Mouse (Mus musculus) inflammation-experienced regulatory T-cells, adult 16 weeks (primary cell): Measurements from ENCODE around the gene Gm14435. TPM values are rescaled to one million over a fixed set of nuclear protein-coding genes. Genes with fewer than 3 reads are reported as not detected.

Experiments
- polyA plus RNA-seq: library from polyadenylated mRNA; unstranded; fragments of 100-300 nt; shearing (Covaris generic); gene quantifications from one replicate; pipeline ENCODE4 v1.2.1, GENCODE M21; 2017

The Gm14435 gene
- 10.2 TPM for polyA plus RNA-seq

DNA sequence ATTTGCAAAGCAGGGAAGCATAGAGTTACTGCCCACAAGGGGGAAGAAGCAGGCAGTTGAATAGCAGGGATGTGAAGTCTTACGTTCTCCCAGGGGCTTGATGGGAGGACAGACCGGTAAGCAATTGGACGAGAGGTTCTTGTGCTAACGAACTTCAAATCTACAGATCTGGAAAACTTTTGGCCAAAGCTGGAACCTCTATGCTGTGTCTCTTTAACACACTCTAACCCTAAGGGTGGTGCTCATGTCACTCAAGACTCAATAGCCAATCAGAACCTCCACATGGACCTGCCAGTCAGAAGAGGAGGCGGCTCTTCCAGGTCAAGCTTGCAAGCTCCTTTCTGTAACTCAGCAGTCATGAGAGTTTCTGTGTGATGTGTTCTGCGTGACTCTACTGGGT is at the start of gene Gm14435:
Gene Gm14435 (plus strand): TSS at position 301 of the 400 bp plus-strand sequence.

Other genes with a start within 250 kb of the Gm14435 start
- gene 2210418O10Rik, start 197.0 kb upstream of the Gm14435 start, polyA plus RNA-seq: 3.2 TPM
- gene Gm11009, start 104.1 kb upstream of the Gm14435 start, polyA plus RNA-seq: not detected
- 5.3 TPM for gene Gm14434, start 63.2 kb downstream of the Gm14435 start, polyA plus RNA-seq
- not detected for gene Zfp967, start 97.5 kb downstream of the Gm14435 start, polyA plus RNA-seq
- gene Gm14308, start 212.8 kb downstream of the Gm14435 start, polyA plus RNA-seq: 3.0 TPM
- 7.5 TPM for gene Zfp973, start 246.9 kb downstream of the Gm14435 start, polyA plus RNA-seq